Mouse (Mus musculus) cerebellum, postnatal 14 days (tissue): ENCODE results near the gene Plcg2.

Source experiments
- DNase-seq, 2 experiments: peaks; one replicate each; pipeline ENCODE4 v3.0.0; 2021; ENCODE audit warnings: mixed read lengths in 2 of 2

Gene Plcg2

DNA sequence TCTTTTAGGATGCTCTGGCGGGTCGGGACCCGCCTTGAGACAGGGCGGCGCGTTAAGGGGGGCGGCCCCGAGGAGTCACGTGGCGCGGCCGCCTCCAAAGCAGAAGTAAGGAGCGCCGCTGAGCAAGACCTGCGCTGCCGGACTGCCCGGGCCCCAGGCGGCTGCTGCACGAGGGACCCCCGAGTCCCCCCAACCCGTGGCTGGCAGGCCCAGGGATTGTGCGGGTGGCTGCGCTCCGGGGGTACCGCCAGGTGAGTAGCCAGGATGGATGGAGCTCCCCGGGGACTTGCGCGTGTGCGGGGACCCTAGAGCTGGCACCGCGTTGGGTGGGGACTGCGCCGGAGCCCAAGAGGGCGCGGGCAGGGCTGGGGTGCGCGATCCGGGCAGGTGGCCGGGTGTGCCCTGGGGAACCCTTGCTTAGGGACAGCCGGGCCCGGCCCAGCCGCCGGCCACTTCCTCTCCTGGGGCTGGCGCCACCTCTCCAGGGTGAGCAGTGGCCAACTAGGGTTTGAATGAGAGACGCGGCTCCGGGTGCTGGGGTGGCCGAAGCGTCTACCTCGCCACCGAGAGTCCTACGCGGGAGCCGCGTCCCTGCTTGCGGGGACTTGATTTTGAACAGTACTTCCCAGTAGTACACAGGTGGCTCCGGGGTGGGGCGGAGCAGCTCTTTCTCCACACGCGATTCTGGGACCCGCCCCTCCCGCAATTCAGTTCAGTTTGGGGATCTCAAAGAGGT is at the start of gene Plcg2:
Plcg2 (plus strand) TSS at position 113 of the 736 bp plus-strand sequence.
- peak in 1 of 2 experiments; percentile 15 for DNase-seq

GRCm38 (mm10) chr8:117451072-117451471 is 47.0 kb upstream of the Plcg2 start:
- no peak for DNase-seq

DNA sequence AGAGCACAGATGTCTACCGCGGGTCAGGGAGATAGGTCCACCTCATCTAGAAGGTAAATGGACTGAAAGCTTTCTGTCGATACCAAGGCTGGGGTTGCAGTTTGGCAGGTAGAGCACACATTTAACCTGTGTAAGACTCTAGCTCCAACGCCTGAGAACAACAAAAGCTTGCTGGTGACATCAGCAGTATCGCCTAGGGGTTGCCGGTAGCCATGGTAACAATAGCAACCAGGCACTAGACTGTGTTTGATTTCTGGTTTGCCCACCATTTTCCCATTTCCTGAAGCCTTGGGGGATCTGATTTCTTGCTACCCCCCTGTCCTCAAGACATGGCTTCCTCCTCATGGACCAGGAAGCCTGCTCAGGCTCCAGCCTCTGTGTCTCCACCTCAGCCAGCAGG is 44.1 kb upstream of the Plcg2 start:
- no peak for DNase-seq

DNA sequence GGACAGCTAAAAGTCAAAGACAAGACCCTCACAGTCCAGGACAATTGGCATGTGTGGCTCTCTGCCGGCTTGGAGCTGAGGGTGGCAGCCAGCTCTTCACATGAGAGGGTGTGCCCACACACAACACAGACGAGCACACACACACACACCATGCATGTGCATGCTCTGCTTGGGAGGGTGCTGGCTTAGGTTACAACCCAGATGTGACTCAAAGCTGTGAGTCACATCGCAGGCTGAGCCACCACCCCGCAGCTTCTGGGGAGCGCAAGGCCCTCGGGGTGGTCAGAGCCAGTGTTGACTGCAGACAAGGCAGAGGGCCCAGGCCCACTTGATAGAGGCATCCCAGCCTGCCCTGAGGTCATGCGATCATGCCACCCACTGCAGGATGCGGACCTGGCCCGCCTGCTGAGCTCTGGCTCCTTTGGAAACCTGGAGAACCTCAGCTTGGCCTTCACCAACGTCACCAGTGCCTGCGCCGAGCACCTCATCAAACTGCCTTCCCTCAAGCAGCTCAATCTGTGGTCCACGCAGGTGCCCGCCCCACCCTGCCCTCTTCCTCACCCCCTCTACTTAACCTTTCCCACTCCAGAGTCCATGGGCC is 43.5 kb upstream of the Plcg2 start:
- no peak for DNase-seq

GRCm38 (mm10) chr8:117455701-117456100 is 42.4 kb upstream of the Plcg2 start:
- no peak for DNase-seq

DNA sequence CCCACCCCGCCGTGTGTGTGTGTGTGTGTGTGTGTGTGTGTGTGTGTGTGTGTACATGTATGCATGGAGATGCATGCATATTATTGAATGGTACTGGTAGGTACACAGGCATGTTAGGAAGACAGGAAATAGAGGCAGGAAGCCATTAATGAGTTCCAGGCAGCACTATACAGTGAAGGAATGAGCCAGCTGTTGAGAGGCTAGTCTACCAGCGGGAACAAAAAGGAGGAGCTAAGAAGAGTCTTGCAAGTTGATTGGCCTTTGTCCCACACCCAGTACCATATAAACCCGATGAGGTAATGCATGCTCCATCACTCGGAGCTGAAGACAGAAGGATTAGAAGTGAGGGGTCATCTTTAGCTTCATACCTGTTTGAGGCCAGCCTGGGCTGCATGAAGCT is 39.7 kb upstream of the Plcg2 start:
- no peak for DNase-seq

- no peak for DNase-seq
These were observed 35.3 kb upstream of the Plcg2 start for GRCm38 (mm10) chr8:117462701-117463284.

GRCm38 (mm10) chr8:117464525-117464924 is 33.6 kb upstream of the Plcg2 start:
- DNase-seq = peak; percentile 35 to 61

DNA sequence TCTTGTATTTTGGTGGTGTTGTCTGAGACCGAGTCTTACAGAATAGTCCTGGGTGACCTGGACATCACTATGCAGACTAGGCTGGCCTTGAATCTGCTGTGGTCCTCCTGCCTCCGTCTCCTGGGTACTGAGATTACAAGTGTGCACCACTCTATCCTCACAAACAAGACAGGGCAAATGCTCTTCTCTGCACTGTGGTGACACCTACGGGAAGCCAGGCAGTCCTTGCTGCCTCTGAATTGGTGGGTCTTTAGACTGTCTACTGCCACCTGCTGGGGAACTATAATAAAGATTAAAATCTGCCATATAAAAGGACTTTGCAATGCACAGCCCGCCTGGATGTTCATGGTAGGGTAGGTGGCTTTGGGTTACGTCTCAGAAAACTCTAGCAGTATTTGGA is 32.8 kb upstream of the Plcg2 start:
- DNase-seq = peak; percentile 84 to 85

DNA sequence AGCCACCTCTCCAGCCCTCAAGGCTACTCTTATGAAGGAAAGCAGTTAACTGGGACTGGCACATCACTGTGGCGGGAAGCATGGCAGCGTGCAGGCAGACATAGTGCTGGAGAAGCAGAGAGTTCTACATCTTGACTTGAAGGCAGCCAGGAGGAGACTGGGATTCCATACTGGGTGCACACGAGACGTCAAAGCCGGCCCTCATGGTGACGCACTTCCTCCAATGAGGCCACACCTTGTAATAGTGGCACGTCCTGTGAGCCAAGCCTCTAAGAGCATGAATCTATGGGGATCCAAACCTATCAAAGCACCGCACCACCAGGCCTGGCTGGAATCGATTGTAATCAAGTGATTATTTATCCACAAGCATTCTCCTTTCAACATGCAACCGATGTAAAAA is 30.6 kb upstream of the Plcg2 start:
- DNase-seq = no peak

DNA sequence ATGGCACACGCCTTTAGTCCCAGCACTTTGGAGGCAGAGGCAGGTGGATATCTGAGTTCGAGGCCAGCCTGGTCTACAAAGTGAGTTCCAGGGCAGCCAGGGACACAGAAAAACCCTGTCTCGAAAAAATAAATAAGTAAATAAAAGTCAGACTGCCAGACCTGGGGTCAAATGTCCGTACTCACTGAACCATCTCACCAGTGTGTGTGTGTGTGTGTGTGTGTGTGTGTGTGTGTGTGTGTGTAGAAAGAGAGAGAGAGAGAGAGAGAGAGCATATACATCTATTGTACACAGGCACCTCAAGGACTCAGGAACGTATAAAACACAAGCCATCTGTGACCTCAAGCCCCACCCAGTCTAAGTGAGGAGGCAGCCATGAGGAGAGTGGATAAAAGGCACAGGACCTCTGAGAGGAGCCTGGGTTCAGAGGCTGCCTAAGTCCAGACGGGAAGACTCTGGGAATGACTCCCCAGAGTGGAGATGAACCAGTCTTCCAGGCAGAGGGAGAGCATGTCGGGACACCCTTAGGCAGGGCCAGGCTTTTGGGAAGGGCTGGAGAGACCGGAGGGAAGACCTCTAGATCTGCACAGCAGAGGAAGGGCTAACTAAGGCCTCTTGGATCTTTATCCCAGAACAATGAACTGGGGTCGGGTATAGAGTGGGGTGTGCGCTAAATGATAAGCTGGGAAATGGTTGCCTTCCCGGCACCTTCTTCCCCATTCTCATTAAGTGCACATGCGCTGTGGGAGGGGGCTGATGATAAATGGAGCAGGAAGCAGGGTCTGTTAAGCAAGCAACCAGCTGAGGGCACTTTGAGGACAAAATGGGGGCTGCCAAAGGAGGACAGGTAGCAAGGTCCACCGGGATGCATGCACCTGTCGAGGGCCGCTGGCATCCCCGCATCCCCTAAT is 28.4 kb upstream of the Plcg2 start:
- no peak for DNase-seq

GRCm38 (mm10) chr8:117470342-117470781 is 27.7 kb upstream of the Plcg2 start:
- peak; percentile 84 for DNase-seq

DNA sequence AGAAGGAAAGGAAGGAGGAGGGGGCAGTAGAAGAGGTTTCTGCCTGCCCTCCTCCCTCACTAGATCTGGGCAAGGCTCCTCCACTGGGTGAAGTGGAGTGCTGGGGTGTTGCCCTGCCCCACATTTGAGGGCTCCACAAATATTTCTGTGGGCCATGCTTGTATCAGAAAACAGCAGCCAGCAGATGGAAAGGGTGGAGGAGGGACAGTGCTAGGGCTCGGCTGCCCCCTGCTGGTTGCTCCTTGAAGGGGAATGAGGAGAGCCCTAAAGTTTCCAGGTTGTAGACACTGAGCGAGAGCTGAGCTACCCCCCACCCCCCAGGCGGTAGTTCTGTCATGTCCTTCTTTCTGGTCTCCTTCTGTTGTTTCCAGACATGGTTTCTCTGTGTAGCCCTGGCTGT is 26.9 kb upstream of the Plcg2 start:
- peak; percentile 78 to 87 for DNase-seq

DNA sequence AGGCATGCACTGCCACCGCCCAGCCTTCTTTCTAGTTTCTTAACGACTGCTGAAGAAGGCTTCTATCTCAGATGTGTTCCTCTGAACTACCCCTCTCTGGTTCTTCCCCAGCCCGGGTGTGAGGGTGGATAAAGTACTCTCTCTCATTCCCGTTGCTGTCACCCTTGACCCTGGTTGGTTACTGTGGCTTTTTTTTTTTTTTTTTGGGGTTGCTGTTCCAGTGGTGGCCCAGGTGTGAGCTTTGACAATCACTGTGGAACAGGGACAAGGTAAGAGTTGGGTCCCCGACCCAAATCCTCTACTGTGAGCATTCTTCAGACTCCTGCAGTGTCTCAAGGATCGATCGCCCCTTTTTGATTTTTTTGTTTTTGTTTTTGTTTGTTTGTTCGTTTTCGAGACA is 26.4 kb upstream of the Plcg2 start:
- DNase-seq = no peak

GRCm38 (mm10) chr8:117472332-117472731 is 25.8 kb upstream of the Plcg2 start:
- no peak for DNase-seq

DNA sequence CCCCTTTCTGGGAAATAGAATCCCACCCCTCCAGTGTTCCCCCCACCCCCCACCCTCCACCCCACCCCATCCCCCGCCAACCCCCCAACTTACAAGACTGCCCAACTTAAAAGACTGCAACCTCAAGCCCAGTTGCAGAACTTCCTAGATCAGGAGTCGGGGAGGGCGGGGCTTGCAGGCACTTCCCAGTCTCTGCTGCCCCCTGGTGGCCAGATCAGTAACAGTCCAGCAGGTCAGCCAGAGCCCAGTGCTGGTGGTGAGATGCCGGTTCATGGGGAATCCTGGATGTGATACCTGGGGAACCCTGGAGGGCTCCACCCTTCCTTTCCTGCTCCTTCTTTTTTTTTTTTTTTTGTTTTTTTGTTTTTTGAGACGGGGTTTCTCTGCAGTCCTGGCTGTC is 23.1 kb upstream of the Plcg2 start:
- DNase-seq = peak; percentile 96 to 99

GRCm38 (mm10) chr8:117475819-117476218 is 22.3 kb upstream of the Plcg2 start:
- no peak for DNase-seq

DNA sequence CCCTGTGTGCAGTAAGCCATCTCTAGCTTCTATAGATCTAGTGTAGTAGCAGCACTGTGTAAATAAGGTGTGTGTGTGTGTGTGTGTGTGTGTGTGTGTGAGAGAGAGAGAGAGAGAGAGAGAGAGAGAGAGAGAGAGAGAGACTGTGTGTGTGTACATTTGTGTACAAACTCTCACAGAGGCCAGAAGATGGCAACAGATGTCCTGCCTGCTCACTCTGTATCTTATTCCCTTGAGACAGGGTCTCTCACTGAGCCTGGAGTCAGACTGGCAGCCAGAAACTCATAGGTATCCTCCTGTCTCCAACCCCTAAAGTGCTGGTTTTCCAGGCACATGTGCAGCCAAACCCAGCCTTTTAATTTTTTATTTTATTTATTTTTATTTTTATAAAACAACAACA is 20.0 kb upstream of the Plcg2 start:
- DNase-seq = no peak

GRCm38 (mm10) chr8:117479996-117480395 is 18.1 kb upstream of the Plcg2 start:
- DNase-seq = no peak

GRCm38 (mm10) chr8:117480516-117480915 is 17.6 kb upstream of the Plcg2 start:
- no peak for DNase-seq

GRCm38 (mm10) chr8:117481830-117482229 is 16.3 kb upstream of the Plcg2 start:
- no peak for DNase-seq

DNA sequence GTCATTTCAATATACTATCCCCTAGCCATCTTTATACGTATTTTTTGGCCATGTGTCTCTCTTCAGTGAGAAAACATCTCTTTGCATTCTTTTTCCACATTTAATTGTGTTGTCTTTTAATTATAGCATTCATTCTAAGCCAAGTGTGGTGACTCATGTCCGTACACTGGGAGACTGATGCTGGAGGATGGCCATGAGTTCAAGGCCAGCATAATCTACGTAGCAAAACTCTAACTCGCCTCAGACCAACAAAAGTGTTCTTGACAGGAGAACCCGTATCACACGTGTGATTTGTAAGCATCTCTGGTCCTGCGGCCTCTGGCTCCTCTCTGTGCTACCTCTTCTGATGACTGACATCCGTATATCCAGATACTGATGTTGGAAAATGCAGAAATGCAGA is 13.4 kb upstream of the Plcg2 start:
- DNase-seq = no peak

DNA sequence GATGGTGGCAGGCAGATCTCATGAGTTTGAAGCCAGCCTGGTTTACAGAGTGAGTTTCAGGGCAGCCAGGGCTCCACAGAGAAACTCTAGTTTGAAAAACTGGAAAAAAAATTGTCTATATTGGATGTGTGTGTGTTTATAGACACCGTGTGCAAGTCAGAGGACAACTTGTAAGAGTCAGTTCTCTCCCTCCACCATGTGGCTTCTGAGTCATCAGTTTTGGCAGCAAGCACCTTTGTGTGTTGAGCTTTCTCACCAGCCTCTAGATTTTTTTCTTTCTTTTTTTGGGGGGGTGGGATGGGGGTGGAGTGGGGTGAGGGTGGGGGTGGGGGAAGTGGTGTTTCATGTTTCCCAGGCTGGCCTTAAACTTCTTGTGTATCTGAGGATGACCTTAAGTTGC is 12.8 kb upstream of the Plcg2 start:
- DNase-seq = no peak
